Mouse (Mus musculus): ENCODE results near the gene Zgrf1. TPM values are rescaled to one million over a fixed set of nuclear protein-coding genes. Genes with fewer than 3 reads are reported as not detected.

The Zgrf1 gene
- total RNA-seq, 1 experiment from 2014 or later: 2.8 TPM

DNA sequence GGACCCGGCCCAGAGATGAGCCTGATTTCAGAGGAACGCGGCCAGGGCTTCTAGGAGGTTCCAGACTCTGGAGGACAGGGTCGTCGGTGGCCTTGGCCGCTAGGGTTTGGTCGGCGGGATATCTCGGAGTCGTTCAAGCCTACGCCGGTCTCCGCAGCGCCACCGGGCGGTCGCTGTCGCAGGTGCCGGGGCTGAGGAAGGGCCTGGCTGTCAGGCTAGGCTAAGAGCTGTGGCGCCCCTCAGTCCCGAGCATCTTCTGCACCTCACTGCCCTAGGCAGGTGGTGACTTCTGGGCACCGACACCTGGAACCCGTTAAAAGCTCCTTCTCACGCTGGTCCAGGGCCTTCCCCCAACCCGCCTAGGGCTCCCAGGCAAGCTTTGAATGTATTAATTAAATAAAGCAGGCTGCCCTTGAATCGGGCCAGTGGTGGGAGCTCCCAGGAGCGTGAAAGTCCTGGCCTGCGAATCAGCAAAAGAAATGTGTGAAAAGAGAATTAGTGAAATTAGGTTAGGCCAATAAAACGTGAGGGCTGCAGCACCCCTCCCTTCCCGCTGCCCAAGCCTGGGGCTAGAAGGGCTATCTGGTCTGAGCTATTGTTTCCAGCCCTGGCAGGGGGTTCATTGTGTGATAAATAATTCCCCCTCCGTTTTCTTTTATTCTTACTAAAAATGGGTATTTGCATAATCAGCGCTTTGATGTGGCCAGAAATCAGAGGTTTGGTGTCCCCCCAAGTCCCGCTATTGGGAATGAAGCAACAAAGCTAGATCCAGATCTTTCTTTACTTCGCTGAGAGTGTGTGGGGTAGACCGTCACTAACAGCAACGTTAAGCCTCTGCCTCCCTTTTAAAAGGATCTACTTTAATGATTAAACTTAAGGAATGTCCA, 86.8 kb downstream of the Zgrf1 start:
- DNase-seq: peak; percentile 56

- no peak for DNase-seq
Observed at GRCm38 (mm10) chr3:127640762-127641700, 87.7 kb downstream of the Zgrf1 start.

DNA sequence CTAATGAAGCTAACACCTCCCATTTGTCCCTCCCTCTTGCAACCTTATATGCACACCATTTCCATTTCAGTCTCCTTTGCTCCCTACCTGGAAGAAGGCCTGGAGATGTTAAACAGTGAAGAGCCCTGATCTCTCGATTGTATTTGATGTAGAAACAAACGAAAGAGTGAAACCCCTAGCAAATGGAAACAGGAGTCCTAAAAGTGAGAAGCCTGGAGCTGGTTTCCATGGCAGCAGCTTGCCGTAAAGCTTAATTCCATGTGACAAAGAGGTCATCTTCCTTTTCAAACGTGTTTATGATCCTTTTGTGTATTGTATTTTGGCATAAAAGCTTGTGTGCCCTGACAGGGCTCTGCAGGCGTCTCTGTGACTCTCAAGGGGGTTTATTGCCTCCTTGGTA, 88.9 kb downstream of the Zgrf1 start:
- no peak for DNase-seq

DNA sequence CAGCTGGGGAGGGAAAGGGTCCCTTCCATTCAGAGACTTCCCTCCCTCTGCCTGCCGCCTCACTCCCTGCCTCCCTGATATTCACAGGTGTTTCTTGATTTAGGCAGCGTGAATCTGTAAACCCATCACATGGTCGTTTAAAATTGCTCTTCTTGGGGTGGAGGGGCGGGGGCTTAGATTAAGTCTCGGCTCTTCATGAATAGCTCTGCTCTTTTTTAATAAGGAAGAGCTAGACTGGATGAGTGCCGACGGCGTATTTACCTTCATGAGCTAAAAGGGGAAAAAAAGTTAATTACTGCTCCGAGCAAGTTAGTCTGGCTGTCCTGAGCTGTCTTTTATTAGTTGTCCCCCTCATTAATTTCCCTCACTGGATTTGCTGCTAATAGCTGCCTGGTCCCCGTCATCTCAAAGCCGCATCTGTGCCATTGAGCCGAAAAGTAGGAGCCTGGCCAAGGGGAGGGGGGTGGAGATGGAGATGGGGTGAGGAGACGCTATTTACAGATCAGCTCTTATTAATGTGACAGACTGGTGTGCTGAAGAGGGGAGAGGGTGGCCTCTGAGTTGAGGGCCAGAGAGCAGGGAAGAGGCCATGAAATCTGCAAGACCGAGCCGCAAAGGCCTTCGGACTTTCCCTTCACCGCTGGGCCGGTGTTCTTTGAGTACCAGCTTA, 93.0 kb downstream of the Zgrf1 start:
- DNase-seq: no peak

GRCm38 (mm10) chr3:127651742-127652653, 98.7 kb downstream of the Zgrf1 start:
- DNase-seq: no peak

GRCm38 (mm10) chr3:127660712-127661111, 107.4 kb downstream of the Zgrf1 start:
- DNase-seq: no peak

DNA sequence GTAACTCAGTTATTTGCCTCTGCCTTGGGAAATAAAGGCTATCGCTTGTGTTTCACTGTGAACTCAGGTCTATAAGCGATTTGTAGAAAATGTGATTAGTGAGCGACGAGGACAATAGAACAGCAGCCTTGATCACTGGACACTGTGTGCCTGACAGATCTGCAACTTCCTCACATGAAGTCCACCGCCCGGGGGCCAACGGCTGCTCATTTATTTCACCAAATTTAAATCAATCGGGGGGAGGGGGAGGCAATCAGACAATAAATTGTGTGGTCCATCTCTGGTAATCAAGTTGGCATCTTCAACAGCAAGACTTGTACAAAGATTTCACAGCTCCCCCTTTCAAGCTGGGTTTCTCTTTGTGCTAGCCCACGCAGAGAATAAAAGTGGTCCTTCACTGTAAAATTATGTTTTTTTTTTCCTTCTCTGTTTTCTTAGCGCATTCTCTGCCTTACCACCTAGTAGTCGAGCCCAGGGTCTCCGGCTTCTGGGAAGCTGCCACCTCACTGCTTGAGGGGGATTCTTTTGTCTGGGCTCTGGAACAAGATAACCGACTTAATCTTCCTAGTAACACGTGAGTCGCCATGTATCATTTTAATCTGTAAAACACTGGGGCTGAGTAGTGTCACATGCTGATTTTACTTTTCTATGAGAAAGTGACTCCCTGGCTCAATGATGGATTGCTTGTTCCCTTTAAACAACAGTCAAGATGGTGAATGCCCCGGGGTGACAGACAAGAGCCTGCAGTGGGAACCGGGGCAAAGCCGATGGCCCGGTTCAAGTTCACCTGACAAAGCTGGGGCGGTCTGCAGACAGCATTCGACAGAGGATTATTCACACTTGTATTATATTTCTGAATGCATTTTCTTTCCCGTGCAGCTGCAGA, 108.6 kb downstream of the Zgrf1 start:
- DNase-seq: no peak

Small RNA genes lying within 50 kb of the gene (microRNA-seq; reads per million reads assigned to microRNA genes)
- 4.9 to 14.1 reads per million in 2 experiments for gene Mir302a
- 12.2 to 16.2 reads per million in 2 experiments for gene Mir302b
- 0.76 to 1.7 reads per million in 2 experiments for gene Mir302c
- gene Mir302d: 17.5 to 25.2 reads per million in 2 experiments
- 0 reads per million in 2 experiments for gene Mir367

Other genes starting within 250 kb of the Zgrf1 start
- 65.5 and 71.9 TPM in 2 replicates for gene Ank2, start 54.1 kb upstream of the Zgrf1 start, total RNA-seq (2021)
- gene Larp7, start 140 bp upstream of the Zgrf1 start, total RNA-seq (2021): 23.5 and 25.3 TPM in 2 replicates
- gene Neurog2, start 79.6 kb downstream of the Zgrf1 start, total RNA-seq (2021): not detected in 2 replicates
- gene Alpk1, start 227.0 kb downstream of the Zgrf1 start, total RNA-seq (2021): 8.7 and 10.1 TPM in 2 replicates
- gene Tifa, start 236.3 kb downstream of the Zgrf1 start, total RNA-seq (2021): 3.0 and 5.2 TPM in 2 replicates